14 mouse cellular contexts compared by ENCODE assay signal in the genomic region with DNA sequence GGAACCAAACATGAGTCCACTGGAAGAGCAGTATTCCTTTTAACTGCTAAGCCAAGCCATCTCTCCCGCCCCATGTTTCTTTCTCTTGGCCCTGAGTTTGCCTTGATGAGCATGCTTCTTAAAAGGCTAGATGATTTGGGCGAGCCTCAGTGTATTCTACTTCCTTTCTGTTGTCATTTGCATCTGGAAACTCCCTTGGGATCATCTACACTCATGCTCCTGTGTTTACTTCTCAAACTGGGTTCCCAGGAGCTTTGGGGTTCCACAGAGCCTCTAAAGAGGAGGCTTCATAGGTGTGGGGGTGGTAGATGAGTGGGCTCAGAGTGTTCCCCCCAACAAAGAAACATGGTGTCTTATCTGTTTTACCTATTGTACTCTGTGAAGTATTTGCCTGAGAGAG. TPM values are rescaled to one million over a fixed set of nuclear protein-coding genes. Genes with fewer than 3 reads are reported as not detected.
DNase-seq lines count a peak whose midpoint lies in the region; ATAC-seq and TF ChIP-seq lines count a peak whose summit lies in the region.
"Had no signal": no experiment of that assay in that cellular context is flagged by ENCODE, and none has a peak within 500 bp of the region (broad histone marks: within the 10 kb centered on the region; RNA-seq: fewer than 3 reads in every experiment).

No protein-coding gene starts in this region.

- no peak overlapping the region for H3K4me2 ChIP-seq in kidney, embryonic 15.5 days
- H3K4me2 ChIP-seq in embryonic facial prominence, embryonic 12.5 days (replicated peaks) = no peak overlapping the region
- H3K4me2 ChIP-seq in stomach, embryonic 15.5 days = no peak overlapping the region
- H3K4me2 ChIP-seq: limb, embryonic 15.5 days; midbrain, embryonic 13.5 days had no signal

- H3K9ac ChIP-seq in kidney, embryonic 15.5 days = no peak overlapping the region
- no peak overlapping the region for H3K9ac ChIP-seq in embryonic facial prominence, embryonic 12.5 days
- no peak overlapping the region for H3K9ac ChIP-seq in stomach, embryonic 15.5 days
- H3K9ac ChIP-seq: limb, embryonic 15.5 days; midbrain, embryonic 13.5 days had no signal

- no peak for DNase-seq in gastrocnemius, adult 2 months
- no peak for DNase-seq in gastrocnemius, postnatal 10 days
- DNase-seq in kidney, postnatal 25 days = no peak
- DNase-seq in retina, postnatal 1 day = no peak
- no peak for DNase-seq in cerebellum, postnatal 10 days
- DNase-seq: cerebellum, postnatal 36 days; gastrocnemius, postnatal 25 days; lung, postnatal 36 days had no signal

- no peaks in the 10 kb centered on the region for H3K27me3 ChIP-seq in kidney, embryonic 15.5 days
- no peaks in the 10 kb centered on the region for H3K27me3 ChIP-seq in embryonic facial prominence, embryonic 12.5 days
- H3K27me3 ChIP-seq in stomach, embryonic 15.5 days (replicated peaks) = no peaks in the 10 kb centered on the region
- H3K27me3 ChIP-seq: limb, embryonic 15.5 days; midbrain, embryonic 13.5 days; Patski had no signal

- intact Hi-C loops in gastrocnemius, adult 2 months (cut with DNase I) = no loop called here

- H3K27ac ChIP-seq in gastrocnemius, adult 2 months = peak overlapping the region; percentile 67
- H3K27ac ChIP-seq in kidney, embryonic 15.5 days = peak overlapping the region; percentile 66; the same call in 1 of the 2 replicates
- peak overlapping the region; percentile 37; the same call in 1 of the 2 replicates for H3K27ac ChIP-seq in embryonic facial prominence, embryonic 12.5 days
- H3K27ac ChIP-seq in stomach, embryonic 15.5 days = peak overlapping the region; percentile 48; the same call in 1 of the 2 replicates
- H3K27ac ChIP-seq: limb, embryonic 15.5 days; midbrain, embryonic 13.5 days had no signal

- no peaks in the 10 kb centered on the region for H3K9me3 ChIP-seq in kidney, embryonic 15.5 days (replicated peaks)
- no peaks in the 10 kb centered on the region for H3K9me3 ChIP-seq in embryonic facial prominence, embryonic 12.5 days
- no peaks in the 10 kb centered on the region for H3K9me3 ChIP-seq in stomach, embryonic 15.5 days
- H3K9me3 ChIP-seq: limb, embryonic 15.5 days; midbrain, embryonic 13.5 days had no signal

- no peaks in the 10 kb centered on the region for H3K36me3 ChIP-seq in kidney, embryonic 15.5 days
- H3K36me3 ChIP-seq in embryonic facial prominence, embryonic 12.5 days = no peaks in the 10 kb centered on the region
- no peaks in the 10 kb centered on the region for H3K36me3 ChIP-seq in stomach, embryonic 15.5 days
- H3K36me3 ChIP-seq: limb, embryonic 15.5 days; midbrain, embryonic 13.5 days had no signal

- no peak for ATAC-seq in kidney, embryonic 15.5 days (replicated peaks; ENCODE audit: low FRiP score)
- ATAC-seq in embryonic facial prominence, embryonic 12.5 days (ENCODE audit: insufficient number of reproducible peaks, insufficient read depth, low FRiP score, low TSS enrichment) = no peak
- no peak for ATAC-seq in stomach, embryonic 15.5 days (ENCODE audit: insufficient read depth, low FRiP score, low read depth)
- ATAC-seq: midbrain, embryonic 13.5 days; Patski had no signal

- H3K4me1 ChIP-seq in kidney, embryonic 15.5 days = peaks cover 33% of the 10 kb centered on the region
- H3K4me1 ChIP-seq in embryonic facial prominence, embryonic 12.5 days = peaks cover 16% of the 10 kb centered on the region
- 0 out of 2 replicates have a peak, but pooled peaks cover 16% of the 10 kb centered on the region for H3K4me1 ChIP-seq in stomach, embryonic 15.5 days

- no peak for TF ChIP-seq CTCF in gastrocnemius, adult 2 months (IDR thresholded peaks at IDR 0.05)

- WGBS in kidney, embryonic 15.5 days = 73% methylated on average over 2 of the region's 2 CpGs
- WGBS in embryonic facial prominence, embryonic 12.5 days = 85% methylated on average over 2 of the region's 2 CpGs
- WGBS in stomach, embryonic 15.5 days = 70% methylated on average over 2 of the region's 2 CpGs

- H3K4me3 ChIP-seq in gastrocnemius, adult 2 months = no peak overlapping the region
- no peak overlapping the region for H3K4me3 ChIP-seq in kidney, embryonic 15.5 days (replicated peaks)
- H3K4me3 ChIP-seq in embryonic facial prominence, embryonic 12.5 days = no peak overlapping the region
- no peak overlapping the region for H3K4me3 ChIP-seq in stomach, embryonic 15.5 days (replicated peaks)
- H3K4me3 ChIP-seq: limb, embryonic 15.5 days; midbrain, embryonic 13.5 days had no signal

RNA-seq across cellular contexts. Expression of gene Dapk2, which starts 54.1 kb away (rescaled TPM):
- 10 to 100 TPM; 24.2 to 38.4 TPM for total RNA-seq in gastrocnemius, adult 2 months (2021)
- total RNA-seq in gastrocnemius, postnatal 10 days (2021) = 10 to 100 TPM; 15.5 to 19.1 TPM
- polyA plus RNA-seq in kidney, embryonic 15.5 days (2015; fragmentation: Nextera tagmentation; extraction: Ambion mirVana) = 4.8 and 6.5 TPM in 2 replicates
- polyA plus RNA-seq in embryonic facial prominence, embryonic 12.5 days (2016; fragmentation: Nextera tagmentation; extraction: Ambion mirVana) = 6.0 and 6.6 TPM in 2 replicates
- polyA plus RNA-seq in stomach, embryonic 15.5 days (2015; fragmentation: Nextera tagmentation; extraction: Ambion mirVana) = 6.8 and 10.1 TPM in 2 replicates
